Mouse (Mus musculus) bone marrow macrophage, adult 2 months (primary cell): ENCODE results near the gene Panx2.

Experiments
- CTCF ChIP-seq: IDR thresholded peaks from 2 replicates; pipeline ENCODE4 v1.5.1; 2012; ENCODE audit warnings: low read depth, mild to moderate bottlenecking, low read length, moderate library complexity
- POLR2A ChIP-seq: IDR thresholded peaks from 2 replicates; pipeline ENCODE4 v1.6.1; 2012; ENCODE audit warnings: mild to moderate bottlenecking, low read depth, low read length, borderline replicate concordance

GRCm38 (mm10) chr15:89098616-89099015, 39.1 kb downstream of the Panx2 start:
- no peak for TF ChIP-seq POLR2A
- TF ChIP-seq CTCF: no peak
